Mouse (Mus musculus) hindbrain, embryonic 12.5 days (tissue): ENCODE results near the gene Psmg4. TPM values are rescaled to one million over a fixed set of nuclear protein-coding genes. Genes with fewer than 3 reads are reported as not detected.

Experiments
- ATAC-seq: fragments of 200-750 bp; cut with Nextera tagmentation; 2 replicates; pipeline ENCODE4 v1.8.0; 2017; ENCODE audit warnings: moderate TSS enrichment; ENCODE audit not compliant: low FRiP score
- H3K27ac ChIP-seq: fragments of 300-500 bp; sonication (generic); 2 replicates; pipeline ENCODE4 v1.5.1; 2016; ENCODE audit warnings: mild to moderate bottlenecking
- H3K27me3 ChIP-seq: fragments of 300-500 bp; sonication (generic); 2 replicates; pipeline ENCODE4 v1.6.1; 2016; ENCODE audit warnings: mild to moderate bottlenecking
- H3K36me3 ChIP-seq: fragments of 300-500 bp; sonication (generic); 2 replicates; pipeline ENCODE4 v1.6.1; 2016; ENCODE audit warnings: mild to moderate bottlenecking
- H3K4me1 ChIP-seq: fragments of 300-500 bp; sonication (generic); 2 replicates; pipeline ENCODE4 v1.6.1; 2016
- H3K4me2 ChIP-seq: fragments of 300-500 bp; sonication (generic); replicated peaks from 2 replicates; pipeline ENCODE4 v1.6.1; 2016; ENCODE audit warnings: mild to moderate bottlenecking
- H3K4me3 ChIP-seq: fragments of 300-500 bp; sonication (generic); 2 replicates; pipeline ENCODE4 v1.5.1; 2016; ENCODE audit warnings: mild to moderate bottlenecking
- H3K9ac ChIP-seq: fragments of 300-500 bp; sonication (generic); 2 replicates; pipeline ENCODE4 v1.6.1; 2016; ENCODE audit warnings: mild to moderate bottlenecking, moderate library complexity
- H3K9me3 ChIP-seq: fragments of 300-500 bp; sonication (generic); replicated peaks from 2 replicates; pipeline ENCODE4 v1.6.1; 2016; ENCODE audit warnings: mild to moderate bottlenecking
- WGBS: fragments of 180-500 bp; shearing (Covaris S2); methylation state at CpG from one replicate; pipeline ENCODE4 v1.1.7; 2016; 5-methylcytosine and 5-hydroxymethylcytosine counted together
- polyA plus RNA-seq: library from polyadenylated mRNA; unstranded; fragments of >200 nt; fragmentation: Nextera tagmentation; extraction: Ambion mirVana; gene quantifications from 2 replicates; pipeline ENCODE4 v1.2.1, GENCODE M21; 2016

Gene Psmg4
- polyA plus RNA-seq, 1 experiment from 2014 or later: 93.8 TPM

GRCm38 (mm10) chr13:34131011-34131707 is 31.6 kb upstream of the Psmg4 start:
- peak overlapping the region; percentile 62 for H3K4me2 ChIP-seq
- under 1% methylated on average over 24 of the region's 24 CpGs for WGBS
- H3K9ac ChIP-seq: peak overlapping the region; percentile 93
- peaks cover 32% of the 10 kb centered on the region for H3K4me1 ChIP-seq
- H3K4me3 ChIP-seq: peak overlapping the region; percentile 86
- peaks cover 9% of the 10 kb centered on the region for H3K36me3 ChIP-seq
- H3K27ac ChIP-seq: peak overlapping the region; percentile 100
- no peaks in the 10 kb centered on the region for H3K9me3 ChIP-seq
- H3K27me3 ChIP-seq: no peaks in the 10 kb centered on the region
- ATAC-seq: peak; percentile 64

GRCm38 (mm10) chr13:34131708-34132060 is 31.1 kb upstream of the Psmg4 start:
- ATAC-seq: peak; percentile 62
- under 1% methylated on average over 10 of the region's 10 CpGs for WGBS
- peak overlapping the region; percentile 100 for H3K27ac ChIP-seq
- peak overlapping the region; percentile 93 for H3K9ac ChIP-seq
- peak overlapping the region; percentile 86 for H3K4me3 ChIP-seq
- no peaks in the 10 kb centered on the region for H3K9me3 ChIP-seq
- peaks cover 34% of the 10 kb centered on the region for H3K4me1 ChIP-seq
- H3K36me3 ChIP-seq: peaks cover 5% of the 10 kb centered on the region
- H3K4me2 ChIP-seq: peak overlapping the region; percentile 62
- no peaks in the 10 kb centered on the region for H3K27me3 ChIP-seq

- 1% methylated on average over 15 of the region's 15 CpGs for WGBS
- peaks cover 39% of the 10 kb centered on the region for H3K4me1 ChIP-seq
- no peaks in the 10 kb centered on the region for H3K9me3 ChIP-seq
- H3K9ac ChIP-seq: peak overlapping the region; percentile 93
- ATAC-seq: no peak
- no peaks in the 10 kb centered on the region for H3K27me3 ChIP-seq
- H3K4me3 ChIP-seq: peak overlapping the region; percentile 86
- H3K36me3 ChIP-seq: peaks cover 4% of the 10 kb centered on the region; the same call in 1 of the 2 replicates
- peak overlapping the region; percentile 62 for H3K4me2 ChIP-seq
- peak overlapping the region; percentile 100 for H3K27ac ChIP-seq
Observed at GRCm38 (mm10) chr13:34132299-34132698, 30.5 kb upstream of the Psmg4 start.

- no peaks in the 10 kb centered on the region for H3K27me3 ChIP-seq
- peak overlapping the region; percentile 93 for H3K9ac ChIP-seq
- ATAC-seq: no peak
- H3K4me1 ChIP-seq: peaks cover 39% of the 10 kb centered on the region
- WGBS: 10% methylated on average over 6 of the region's 6 CpGs
- peak overlapping the region; percentile 62 for H3K4me2 ChIP-seq
- H3K4me3 ChIP-seq: peak overlapping the region; percentile 86
- H3K27ac ChIP-seq: peak overlapping the region; percentile 100
- H3K36me3 ChIP-seq: peaks cover 4% of the 10 kb centered on the region; the same call in 1 of the 2 replicates
- H3K9me3 ChIP-seq: no peaks in the 10 kb centered on the region
Observed at GRCm38 (mm10) chr13:34132875-34133274, 29.9 kb upstream of the Psmg4 start.

- ATAC-seq: peak; percentile 1
- Histone ChIP-seq H3K4me1 (peaks cover 39% of the 10 kb centered on the region), H3K9ac (peak overlapping the region; percentile 93), H3K27ac (peak overlapping the region; percentile 100), H3K4me2 (peak overlapping the region; percentile 62), H3K4me3 (peak overlapping the region; percentile 86), H3K9me3 (no peaks in the 10 kb centered on the region), H3K36me3 (peaks cover 4% of the 10 kb centered on the region; the same call in 1 of the 2 replicates), H3K27me3 (no peaks in the 10 kb centered on the region)
- WGBS: 3% methylated on average over 15 of the region's 15 CpGs
Observed at GRCm38 (mm10) chr13:34133326-34134071, 29.3 kb upstream of the Psmg4 start.

DNA sequence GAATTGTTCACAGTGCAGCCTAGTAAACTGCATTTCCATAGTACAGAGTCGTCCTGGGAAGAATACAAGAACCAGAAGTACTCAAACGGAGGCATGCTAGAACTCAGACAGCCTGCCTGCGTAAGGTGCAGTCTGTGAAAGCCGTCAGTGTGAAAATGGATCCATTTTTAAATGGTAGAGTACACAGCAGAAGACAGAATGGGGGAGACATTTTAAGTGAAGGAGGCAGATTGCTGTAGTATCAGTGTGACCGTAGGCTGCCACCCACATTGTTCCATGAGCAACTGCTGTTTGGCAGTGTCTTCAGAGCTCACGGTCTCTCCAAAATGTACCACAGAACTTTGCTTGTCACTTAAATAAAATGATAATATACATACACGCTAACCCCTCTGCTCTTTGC is 28.5 kb upstream of the Psmg4 start:
- WGBS: 30% methylated on average over 7 of the region's 7 CpGs
- ATAC-seq: no peak

GRCm38 (mm10) chr13:34136605-34137004 is 26.2 kb upstream of the Psmg4 start:
- no peak overlapping the region for H3K9ac ChIP-seq
- no peak overlapping the region for H3K4me2 ChIP-seq
- H3K36me3 ChIP-seq: no peaks in the 10 kb centered on the region

More for the DNA sequence above, 28.5 kb upstream of the Psmg4 start:
- Histone ChIP-seq H3K27ac (peak overlapping the region; percentile 100), H3K27me3 (no peaks in the 10 kb centered on the region), H3K4me2 (peak overlapping the region; percentile 62), H3K9ac (peak overlapping the region; percentile 93), H3K36me3 (no peaks in the 10 kb centered on the region), H3K4me3 (peak overlapping the region; percentile 14; the same call in 1 of the 2 replicates), H3K4me1 (peaks cover 39% of the 10 kb centered on the region), H3K9me3 (no peaks in the 10 kb centered on the region)

GRCm38 (mm10) chr13:34143389-34143788 is 19.4 kb upstream of the Psmg4 start:
- WGBS: 30% methylated on average over 5 of the region's 5 CpGs
- ATAC-seq: peak; percentile 52; the same call in 1 of the 2 replicates
- no peak overlapping the region for H3K4me2 ChIP-seq
- no peaks in the 10 kb centered on the region for H3K9me3 ChIP-seq
- peaks cover 13% of the 10 kb centered on the region for H3K4me1 ChIP-seq
- H3K9ac ChIP-seq: no peak overlapping the region
- no peak overlapping the region for H3K27ac ChIP-seq
- H3K36me3 ChIP-seq: no peaks in the 10 kb centered on the region
- no peaks in the 10 kb centered on the region for H3K27me3 ChIP-seq
- no peak overlapping the region for H3K4me3 ChIP-seq

More at GRCm38 (mm10) chr13:34136605-34137004, 26.2 kb upstream of the Psmg4 start:
- Histone ChIP-seq H3K27ac (peak overlapping the region; percentile 76), H3K4me1 (peaks cover 35% of the 10 kb centered on the region), H3K4me3 (no peak overlapping the region), H3K27me3 (no peaks in the 10 kb centered on the region), H3K9me3 (no peaks in the 10 kb centered on the region)
- ATAC-seq: no peak
- 46% methylated on average over 7 of the region's 7 CpGs for WGBS

- Histone ChIP-seq H3K36me3 (no peaks in the 10 kb centered on the region), H3K9ac (no peak overlapping the region), H3K4me3 (no peak overlapping the region), H3K9me3 (no peaks in the 10 kb centered on the region), H3K27ac (peak overlapping the region; percentile 99), H3K4me2 (no peak overlapping the region), H3K27me3 (no peaks in the 10 kb centered on the region), H3K4me1 (peaks cover 31% of the 10 kb centered on the region)
- ATAC-seq: no peak
- 55% methylated on average over 3 of the region's 3 CpGs for WGBS
Observed at GRCm38 (mm10) chr13:34146916-34147315, 15.8 kb upstream of the Psmg4 start.

DNA sequence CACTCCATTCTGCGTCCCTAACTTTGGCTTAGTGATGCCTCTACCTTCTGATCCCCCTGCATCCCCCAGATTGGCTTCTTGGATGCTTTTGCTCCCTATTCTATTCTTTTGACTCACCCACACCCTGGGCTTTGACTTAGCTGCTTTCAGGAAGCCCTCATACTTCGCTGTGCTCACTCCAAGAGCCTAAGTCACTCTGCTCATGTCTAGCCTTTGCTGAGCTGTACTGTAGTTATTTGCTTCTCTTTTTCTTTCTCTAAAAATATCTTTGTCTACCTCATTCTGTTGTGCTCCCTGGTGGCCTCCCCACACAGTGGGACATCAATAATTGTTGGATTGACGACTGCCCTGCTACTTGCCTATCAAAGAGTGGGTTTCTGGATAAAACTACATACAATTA is 14.6 kb upstream of the Psmg4 start:
- Histone ChIP-seq H3K9me3 (no peaks in the 10 kb centered on the region), H3K27me3 (no peaks in the 10 kb centered on the region), H3K4me2 (peak overlapping the region; percentile 56), H3K27ac (peak overlapping the region; percentile 99), H3K4me3 (peak overlapping the region; percentile 30), H3K9ac (peak overlapping the region; percentile 52), H3K36me3 (no peaks in the 10 kb centered on the region), H3K4me1 (peaks cover 31% of the 10 kb centered on the region)
- ATAC-seq: peak; percentile 8
- 47% methylated on average over 3 of the region's 3 CpGs for WGBS

DNA sequence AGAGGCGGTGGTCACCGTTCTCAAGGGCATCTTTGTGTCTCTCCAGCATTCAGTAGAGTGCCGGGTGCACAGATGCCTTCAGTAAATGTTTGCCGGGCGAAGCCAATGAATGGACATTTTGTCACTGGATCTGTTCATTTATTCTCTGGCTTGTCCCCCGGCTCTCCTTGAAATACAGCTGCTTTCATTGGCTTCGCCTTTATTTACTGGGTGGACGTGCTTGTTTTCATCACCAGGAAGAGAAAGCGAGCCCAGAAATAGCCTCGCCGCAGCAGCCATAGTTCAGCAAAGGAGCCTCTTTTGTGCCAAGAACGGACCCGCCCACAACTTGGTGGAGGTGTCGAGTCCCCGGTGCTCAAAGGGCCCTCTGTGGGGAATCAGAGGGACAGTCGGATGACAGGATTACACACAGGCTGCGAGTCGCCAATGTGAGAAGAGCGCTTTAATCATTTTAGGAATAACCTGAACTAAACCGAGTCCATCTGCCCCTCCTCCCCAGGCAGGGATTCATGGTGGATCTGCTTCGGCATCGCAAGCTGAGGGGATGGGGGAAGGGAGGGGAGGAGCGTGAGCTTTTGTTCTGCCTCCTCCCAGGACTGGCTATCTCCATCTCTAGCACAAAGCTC is 13.9 kb upstream of the Psmg4 start:
- no peaks in the 10 kb centered on the region for H3K27me3 ChIP-seq
- ATAC-seq: peak; percentile 91
- H3K9me3 ChIP-seq: no peaks in the 10 kb centered on the region
- peak overlapping the region; percentile 99 for H3K27ac ChIP-seq
- WGBS: 2% methylated on average over 23 of the region's 23 CpGs
- H3K4me3 ChIP-seq: peak overlapping the region; percentile 30
- H3K4me2 ChIP-seq: peak overlapping the region; percentile 56
- peaks cover 32% of the 10 kb centered on the region for H3K4me1 ChIP-seq
- no peaks in the 10 kb centered on the region for H3K36me3 ChIP-seq
- H3K9ac ChIP-seq: peak overlapping the region; percentile 52
